Mouse (Mus musculus) stomach, postnatal 0 days (tissue): Measurements from ENCODE around the gene Pigx.

Source experiments
- CTCF ChIP-seq: IDR thresholded peaks from 2 replicates; pipeline ENCODE4 v1.5.1; 2016; ENCODE audit warnings: antibody characterized with exemption, low read depth, mild to moderate bottlenecking, moderate library complexity
- EP300 ChIP-seq: optimal IDR thresholded peaks from 2 replicates; pipeline ENCODE3; 2016; ENCODE audit warnings: antibody characterized with exemption

DNA sequence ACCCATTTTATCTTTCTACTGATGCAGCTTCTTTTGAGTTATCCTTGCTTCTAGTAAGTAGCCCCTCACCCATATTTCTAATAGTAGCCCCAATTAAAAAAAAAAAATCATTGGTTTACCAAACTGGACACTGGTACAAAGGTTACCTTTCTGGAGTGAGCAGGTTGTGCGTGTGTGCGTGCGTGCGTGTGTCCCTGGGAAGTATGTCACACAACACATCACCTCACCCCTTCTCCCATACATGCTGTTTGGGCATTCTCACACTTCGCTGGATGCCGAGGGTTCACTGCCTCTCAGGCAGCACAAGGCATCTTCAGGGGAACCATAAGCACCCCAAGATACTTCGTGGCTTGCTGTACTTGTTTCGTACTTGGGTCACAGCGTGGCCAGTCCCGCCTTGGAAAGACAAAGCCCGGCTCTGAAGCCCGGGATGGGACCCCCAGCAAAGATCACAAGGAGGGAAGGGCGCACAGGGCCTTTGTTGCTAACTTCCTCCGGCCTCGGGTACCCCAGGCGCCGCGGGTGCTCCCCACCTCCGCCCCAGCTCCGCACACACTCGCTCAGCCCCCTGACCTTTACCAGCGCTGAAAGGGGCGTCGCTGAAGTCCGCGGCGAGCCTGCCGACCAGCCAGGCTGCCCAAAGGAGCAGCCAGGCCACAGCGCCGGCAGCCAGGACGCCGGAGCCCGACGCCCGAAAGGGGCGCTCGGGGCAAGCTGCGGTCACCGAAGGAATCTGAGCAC, 473 bp downstream of the Pigx start:
- TF ChIP-seq CTCF (no peak), EP300 (no peak)
